Mouse (Mus musculus): Measurements from ENCODE around the gene Slc22a2. TPM values are rescaled to one million over a fixed set of nuclear protein-coding genes. Genes with fewer than 3 reads are reported as not detected.

Slc22a2 gene
- polyA plus RNA-seq, 1 experiment from 2014 or later: not detected

GRCm38 (mm10) chr17:12615429-12615828, 31.5 kb downstream of the Slc22a2 start:
- no peaks in the 10 kb centered on the region for H3K9me3 ChIP-seq (ENCODE audit: control insufficient read depth, low read length)
- H3K9ac ChIP-seq (ENCODE audit: low read length): no peak overlapping the region
- no peaks in the 10 kb centered on the region for H3K4me1 ChIP-seq (replicated peaks; ENCODE audit: control insufficient read depth, insufficient read depth, low read length)
- H3K36me3 ChIP-seq (ENCODE audit: control insufficient read depth, insufficient read depth, low read length): no peaks in the 10 kb centered on the region
- H3K4me3 ChIP-seq (ENCODE audit: low read depth, low read length): no peak overlapping the region
- H3K27ac ChIP-seq (ENCODE audit: low read depth, low read length): no peak overlapping the region
- H3K27me3 ChIP-seq (ENCODE audit: control insufficient read depth, insufficient read depth, low read length): no peaks in the 10 kb centered on the region
- DNase-seq (ENCODE audit: low spot score) (no peak), ATAC-seq (replicated peaks; ENCODE audit: low FRiP score) (no peak)
- 71% methylated on average over 4 of the region's 4 CpGs for WGBS
- no peak overlapping the region for H3K4me2 ChIP-seq (ENCODE audit: low read depth, low read length, severe bottlenecking)

- H3K27ac ChIP-seq (ENCODE audit: low read depth, low read length): no peak overlapping the region
- no peak overlapping the region for H3K4me2 ChIP-seq (ENCODE audit: low read depth, low read length, severe bottlenecking)
- WGBS: 86% methylated on average over 2 of the region's 2 CpGs
Observed at GRCm38 (mm10) chr17:12619641-12620040, 35.7 kb downstream of the Slc22a2 start.

GRCm38 (mm10) chr17:12627983-12628382, 44.1 kb downstream of the Slc22a2 start:
- WGBS: 84% methylated on average over 4 of the region's 4 CpGs

More at GRCm38 (mm10) chr17:12619641-12620040, 35.7 kb downstream of the Slc22a2 start:
- Histone ChIP-seq H3K27me3 (ENCODE audit: control insufficient read depth, insufficient read depth, low read length) (no peaks in the 10 kb centered on the region), H3K4me1 (replicated peaks; ENCODE audit: control insufficient read depth, insufficient read depth, low read length) (no peaks in the 10 kb centered on the region), H3K9ac (ENCODE audit: low read length) (no peak overlapping the region), H3K36me3 (ENCODE audit: control insufficient read depth, insufficient read depth, low read length) (no peaks in the 10 kb centered on the region), H3K4me3 (ENCODE audit: low read depth, low read length) (no peak overlapping the region), H3K9me3 (ENCODE audit: control insufficient read depth, low read length) (no peaks in the 10 kb centered on the region; the same call in none of the 2 replicates)
- ATAC-seq (replicated peaks; ENCODE audit: low FRiP score) (no peak), DNase-seq (ENCODE audit: low spot score) (no peak)

GRCm38 (mm10) chr17:12630976-12631730, 47.2 kb downstream of the Slc22a2 start:
- DNase-seq (ENCODE audit: low spot score) (no peak), ATAC-seq (replicated peaks; ENCODE audit: low FRiP score) (no peak)
- Histone ChIP-seq H3K4me1 (replicated peaks; ENCODE audit: control insufficient read depth, insufficient read depth, low read length) (no peaks in the 10 kb centered on the region), H3K4me3 (ENCODE audit: low read depth, low read length) (no peak overlapping the region), H3K9ac (ENCODE audit: low read length) (no peak overlapping the region), H3K9me3 (ENCODE audit: control insufficient read depth, low read length) (no peaks in the 10 kb centered on the region), H3K36me3 (ENCODE audit: control insufficient read depth, insufficient read depth, low read length) (no peaks in the 10 kb centered on the region), H3K27ac (ENCODE audit: low read depth, low read length) (no peak overlapping the region), H3K27me3 (ENCODE audit: control insufficient read depth, insufficient read depth, low read length) (no peaks in the 10 kb centered on the region), H3K4me2 (ENCODE audit: low read depth, low read length, severe bottlenecking) (no peak overlapping the region)
- WGBS: 52% methylated on average over 6 of the region's 6 CpGs

More at GRCm38 (mm10) chr17:12627983-12628382, 44.1 kb downstream of the Slc22a2 start:
- DNase-seq (ENCODE audit: low spot score) (no peak), ATAC-seq (replicated peaks; ENCODE audit: low FRiP score) (no peak)
- no peak overlapping the region for H3K4me2 ChIP-seq (ENCODE audit: low read depth, low read length, severe bottlenecking)
- no peak overlapping the region for H3K4me3 ChIP-seq (ENCODE audit: low read depth, low read length)
- no peaks in the 10 kb centered on the region for H3K27me3 ChIP-seq (ENCODE audit: control insufficient read depth, insufficient read depth, low read length)
- no peaks in the 10 kb centered on the region for H3K36me3 ChIP-seq (ENCODE audit: control insufficient read depth, insufficient read depth, low read length)
- no peak overlapping the region for H3K9ac ChIP-seq (ENCODE audit: low read length)
- H3K4me1 ChIP-seq (replicated peaks; ENCODE audit: control insufficient read depth, insufficient read depth, low read length): no peaks in the 10 kb centered on the region
- no peak overlapping the region for H3K27ac ChIP-seq (ENCODE audit: low read depth, low read length)
- H3K9me3 ChIP-seq (ENCODE audit: control insufficient read depth, low read length): peaks cover 5% of the 10 kb centered on the region

GRCm38 (mm10) chr17:12631771-12632600, 48.1 kb downstream of the Slc22a2 start:
- Histone ChIP-seq H3K4me1 (replicated peaks; ENCODE audit: control insufficient read depth, insufficient read depth, low read length) (no peaks in the 10 kb centered on the region), H3K9me3 (ENCODE audit: control insufficient read depth, low read length) (no peaks in the 10 kb centered on the region), H3K36me3 (ENCODE audit: control insufficient read depth, insufficient read depth, low read length) (no peaks in the 10 kb centered on the region), H3K4me3 (ENCODE audit: low read depth, low read length) (no peak overlapping the region), H3K27me3 (ENCODE audit: control insufficient read depth, insufficient read depth, low read length) (no peaks in the 10 kb centered on the region), H3K4me2 (ENCODE audit: low read depth, low read length, severe bottlenecking) (no peak overlapping the region), H3K27ac (ENCODE audit: low read depth, low read length) (no peak overlapping the region), H3K9ac (ENCODE audit: low read length) (no peak overlapping the region)
- ATAC-seq (replicated peaks; ENCODE audit: low FRiP score) (no peak), DNase-seq (ENCODE audit: low spot score) (no peak)
- WGBS: 67% methylated on average over 7 of the region's 7 CpGs

- no peak overlapping the region for H3K27ac ChIP-seq (ENCODE audit: low read depth, low read length)
- no peak for DNase-seq (ENCODE audit: low spot score)
- H3K36me3 ChIP-seq (ENCODE audit: control insufficient read depth, insufficient read depth, low read length): no peaks in the 10 kb centered on the region
- H3K4me2 ChIP-seq (ENCODE audit: low read depth, low read length, severe bottlenecking): no peak overlapping the region
- no peaks in the 10 kb centered on the region for H3K9me3 ChIP-seq (ENCODE audit: control insufficient read depth, low read length)
- no peaks in the 10 kb centered on the region for H3K4me1 ChIP-seq (replicated peaks; ENCODE audit: control insufficient read depth, insufficient read depth, low read length)
- 71% methylated on average over 4 of the region's 4 CpGs for WGBS
- no peak for ATAC-seq (replicated peaks; ENCODE audit: low FRiP score)
- H3K27me3 ChIP-seq (ENCODE audit: control insufficient read depth, insufficient read depth, low read length): no peaks in the 10 kb centered on the region
- no peak overlapping the region for H3K9ac ChIP-seq (ENCODE audit: low read length)
- no peak overlapping the region for H3K4me3 ChIP-seq (ENCODE audit: low read depth, low read length)
Observed at GRCm38 (mm10) chr17:12634814-12635213, 50.9 kb downstream of the Slc22a2 start.

- H3K36me3 ChIP-seq (ENCODE audit: control insufficient read depth, insufficient read depth, low read length): no peaks in the 10 kb centered on the region
- no peak overlapping the region for H3K4me2 ChIP-seq (ENCODE audit: low read depth, low read length, severe bottlenecking)
- H3K27ac ChIP-seq (ENCODE audit: low read depth, low read length): no peak overlapping the region
- no peak overlapping the region for H3K9ac ChIP-seq (ENCODE audit: low read length)
- DNase-seq (ENCODE audit: low spot score) (no peak), ATAC-seq (replicated peaks; ENCODE audit: low FRiP score) (no peak)
- H3K9me3 ChIP-seq (ENCODE audit: control insufficient read depth, low read length): no peaks in the 10 kb centered on the region
- WGBS: 87% methylated on average over 3 of the region's 3 CpGs
- H3K4me1 ChIP-seq (replicated peaks; ENCODE audit: control insufficient read depth, insufficient read depth, low read length): no peaks in the 10 kb centered on the region
- no peaks in the 10 kb centered on the region for H3K27me3 ChIP-seq (ENCODE audit: control insufficient read depth, insufficient read depth, low read length)
- no peak overlapping the region for H3K4me3 ChIP-seq (ENCODE audit: low read depth, low read length)
Observed at GRCm38 (mm10) chr17:12639585-12639984, 55.7 kb downstream of the Slc22a2 start.

GRCm38 (mm10) chr17:12641087-12641486, 57.2 kb downstream of the Slc22a2 start:
- no peaks in the 10 kb centered on the region for H3K27me3 ChIP-seq (ENCODE audit: control insufficient read depth, insufficient read depth, low read length)
- no peaks in the 10 kb centered on the region for H3K36me3 ChIP-seq (ENCODE audit: control insufficient read depth, insufficient read depth, low read length)
- H3K9ac ChIP-seq (ENCODE audit: low read length): no peak overlapping the region
- no peak overlapping the region for H3K4me2 ChIP-seq (ENCODE audit: low read depth, low read length, severe bottlenecking)
- WGBS: 83% methylated on average over 4 of the region's 4 CpGs
- no peak overlapping the region for H3K4me3 ChIP-seq (ENCODE audit: low read depth, low read length)
- H3K27ac ChIP-seq (ENCODE audit: low read depth, low read length): no peak overlapping the region
- no peaks in the 10 kb centered on the region for H3K4me1 ChIP-seq (replicated peaks; ENCODE audit: control insufficient read depth, insufficient read depth, low read length)
- no peaks in the 10 kb centered on the region for H3K9me3 ChIP-seq (ENCODE audit: control insufficient read depth, low read length)
- DNase-seq (ENCODE audit: low spot score) (no peak), ATAC-seq (replicated peaks; ENCODE audit: low FRiP score) (no peak)

Measured in forebrain, embryonic 11.5 days (tissue).